Mouse (Mus musculus) heart, postnatal 0 days (tissue): ENCODE data around the gene Gpatch11.

Source experiments
- CTCF ChIP-seq: IDR thresholded peaks from 2 replicates; pipeline ENCODE4 v1.5.1; 2016; ENCODE audit warnings: antibody characterized with exemption, control low read depth, low read depth
- EP300 ChIP-seq: IDR thresholded peaks from 2 replicates; pipeline ENCODE4 v1.6.1; 2016; ENCODE audit warnings: antibody characterized with exemption, low read depth

DNA sequence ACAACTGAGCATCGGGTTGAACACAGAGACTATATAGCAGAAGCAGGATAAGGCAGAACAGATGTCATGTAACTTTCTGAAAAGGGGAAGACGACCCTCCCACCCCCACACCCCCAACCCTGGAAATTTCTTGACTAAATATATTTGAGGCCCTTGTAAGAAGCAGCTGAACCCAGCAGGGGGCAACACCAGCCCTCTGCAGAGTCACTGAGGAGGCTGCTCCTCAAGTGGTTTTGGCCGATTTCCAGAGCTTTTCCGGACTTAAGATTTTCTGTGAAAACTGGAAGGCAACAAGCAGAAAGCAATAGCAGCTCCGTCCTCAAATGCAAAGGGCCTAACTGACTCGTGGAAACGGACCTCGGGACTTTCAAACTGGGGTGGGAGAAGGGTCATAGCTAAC is 60.0 kb downstream of the Gpatch11 start:
- peak; percentile 65 for TF ChIP-seq CTCF
- no peak for TF ChIP-seq EP300
